Mouse (Mus musculus) forebrain, embryonic 10.5 days (tissue): Measurements from ENCODE around the gene Gba2. TPM values are rescaled to one million over a fixed set of nuclear protein-coding genes. Genes with fewer than 3 reads are reported as not detected.
"Not testable (repeated sequence)": the region's sequence is repeated elsewhere in the genome, so short reads cannot be mapped to it uniquely, and the experiment has no call there.

ENCODE experiments used
- DNase-seq: peaks from one replicate; pipeline ENCODE4 v3.0.0-alpha.2; 2017; ENCODE audit warnings: low spot score; ENCODE audit errors: extremely low spot score
- H3K27ac ChIP-seq: fragments of 300-500 bp; sonication (generic); 2 replicates; pipeline ENCODE4 v1.5.1; 2016; ENCODE audit warnings: mild to moderate bottlenecking
- H3K27me3 ChIP-seq: fragments of 300-500 bp; sonication (generic); 2 replicates; pipeline ENCODE4 v1.6.1; 2016; ENCODE audit warnings: mild to moderate bottlenecking; ENCODE audit not compliant: poor library complexity, severe bottlenecking
- H3K36me3 ChIP-seq: fragments of 300-500 bp; sonication (generic); replicated peaks from 2 replicates; pipeline ENCODE4 v1.6.1; 2016; ENCODE audit warnings: mild to moderate bottlenecking, moderate library complexity
- H3K4me1 ChIP-seq: fragments of 300-500 bp; sonication (generic); 2 replicates; pipeline ENCODE4 v1.6.1; 2016
- H3K4me3 ChIP-seq: fragments of 300-500 bp; sonication (generic); 2 replicates; pipeline ENCODE4 v1.5.1; 2016; ENCODE audit warnings: mild to moderate bottlenecking, moderate library complexity
- H3K9me3 ChIP-seq: fragments of 300-500 bp; sonication (generic); 2 replicates; pipeline ENCODE4 v1.6.1; 2016; ENCODE audit warnings: mild to moderate bottlenecking, moderate library complexity
- WGBS: fragments of 180-500 bp; shearing (Covaris S2); methylation state at CpG from one replicate; pipeline ENCODE4 v1.1.7; 2016; 5-methylcytosine and 5-hydroxymethylcytosine counted together
- polyA plus RNA-seq: library from polyadenylated mRNA; unstranded; fragments of >200 nt; fragmentation: Nextera tagmentation; extraction: Ambion mirVana; gene quantifications from 2 replicates; pipeline ENCODE4 v1.2.1, GENCODE M21; 2016

Gene Gba2
- polyA plus RNA-seq, 1 experiment from 2014 or later, result 24.3 TPM

DNA sequence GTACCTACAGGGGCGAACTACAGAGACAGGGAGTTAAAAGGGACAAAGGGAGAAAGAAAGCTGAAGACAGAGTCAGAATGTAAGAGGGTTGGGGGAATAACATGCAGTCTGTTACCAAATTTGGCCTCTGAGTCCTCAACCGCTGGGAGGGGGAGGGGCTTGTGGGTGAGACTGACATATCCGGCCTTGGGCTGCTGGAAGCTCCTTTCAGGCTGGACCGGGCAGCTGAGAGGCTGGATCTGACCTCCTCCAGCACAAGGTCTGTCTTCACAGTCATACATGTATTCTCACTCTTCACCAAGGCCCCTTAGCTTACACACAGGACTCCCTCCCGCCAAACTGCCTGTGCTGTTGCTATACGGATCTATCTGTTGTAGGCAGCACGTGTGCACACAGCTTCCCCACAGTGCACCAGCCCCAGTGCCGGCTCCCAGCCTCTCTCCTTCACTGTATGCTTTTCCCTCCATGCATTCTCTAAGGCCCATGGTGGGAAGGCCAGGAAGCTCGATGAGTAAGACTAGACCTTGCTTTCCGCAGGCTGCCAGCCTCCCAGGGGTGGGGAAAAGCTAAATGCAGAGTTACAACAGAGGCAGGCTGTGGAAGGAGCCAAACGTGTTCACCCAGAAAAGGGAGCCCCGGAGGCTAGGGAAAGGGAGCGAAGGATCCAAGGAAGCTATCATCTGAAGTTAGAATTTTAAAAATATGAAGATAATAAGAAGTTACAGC lies 19.9 kb downstream of the Gba2 start:
- 38% methylated on average over 13 of the region's 13 CpGs for WGBS
- Histone ChIP-seq H3K36me3 (peaks cover 54% of the 10 kb centered on the region), H3K9me3 (no peaks in the 10 kb centered on the region), H3K4me3 (peak overlapping the region; percentile 37), H3K27me3 (no peaks in the 10 kb centered on the region), H3K27ac (peak overlapping the region; percentile 77), H3K4me1 (peaks cover 61% of the 10 kb centered on the region)
- peak; percentile 61 for DNase-seq

DNA sequence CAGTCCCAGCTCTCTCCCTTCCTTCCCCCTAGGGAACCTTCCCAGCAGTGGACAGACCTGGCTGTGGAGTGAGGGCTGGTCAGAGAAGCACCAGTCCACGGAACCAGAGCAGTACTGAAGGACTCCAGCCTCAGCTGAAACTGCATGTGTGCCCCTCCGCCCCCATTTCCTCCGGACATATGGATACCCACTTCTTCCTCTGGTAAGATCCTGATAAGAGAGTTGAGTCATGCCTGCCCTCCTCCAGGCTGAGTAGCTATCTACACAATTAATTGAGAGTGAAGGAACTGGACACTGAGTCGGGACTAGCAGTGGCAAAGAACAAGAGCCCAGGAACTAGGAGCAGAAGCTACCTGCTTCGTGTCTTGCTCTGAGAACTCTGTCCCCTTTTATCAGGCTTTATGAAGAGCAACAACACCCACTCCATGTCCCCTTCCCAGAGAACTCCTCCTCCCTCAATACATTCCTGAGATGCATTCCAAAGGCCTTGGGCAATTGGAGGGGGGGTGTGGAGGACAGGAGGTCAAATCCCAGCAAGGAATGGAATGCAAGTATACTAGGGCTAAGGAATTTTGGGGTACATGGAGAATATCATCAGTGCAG lies 20.5 kb downstream of the Gba2 start:
- H3K27ac ChIP-seq, result peak overlapping the region; percentile 77
- 49% methylated on average over 5 of the region's 5 CpGs for WGBS
- no peaks in the 10 kb centered on the region for H3K27me3 ChIP-seq
- peak overlapping the region; percentile 37 for H3K4me3 ChIP-seq
- peaks cover 54% of the 10 kb centered on the region for H3K4me1 ChIP-seq
- H3K9me3 ChIP-seq, result no peaks in the 10 kb centered on the region
- no peak for DNase-seq
- H3K36me3 ChIP-seq, result peaks cover 60% of the 10 kb centered on the region

DNA sequence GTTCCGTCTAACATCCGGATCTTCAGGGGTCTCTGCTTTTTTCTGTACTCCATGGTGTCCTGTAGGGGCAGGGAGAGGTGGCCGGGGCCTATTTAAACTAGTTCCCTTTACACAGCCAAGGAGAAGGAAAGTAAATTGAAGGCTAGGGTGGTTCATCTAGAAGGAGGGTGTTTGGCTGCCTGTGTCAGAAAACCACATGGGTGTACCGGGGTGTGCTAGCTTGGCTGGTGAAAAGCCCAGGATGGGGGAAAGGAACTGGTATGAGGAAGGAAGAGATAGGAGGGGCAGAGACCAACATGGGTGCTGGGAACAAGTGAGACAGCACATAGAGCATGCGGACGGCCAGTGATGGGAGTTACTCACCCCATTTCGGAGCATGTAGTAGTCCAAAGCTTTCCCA lies 22.7 kb downstream of the Gba2 start:
- Histone ChIP-seq H3K9me3 (no peaks in the 10 kb centered on the region; the same call in 1 of the 2 replicates), H3K27ac (no peak overlapping the region), H3K4me3 (no peak overlapping the region), H3K36me3 (peaks cover 82% of the 10 kb centered on the region), H3K27me3 (no peaks in the 10 kb centered on the region), H3K4me1 (peaks cover 42% of the 10 kb centered on the region)
- 95% methylated on average over 7 of the region's 7 CpGs for WGBS
- DNase-seq, result no peak

DNA sequence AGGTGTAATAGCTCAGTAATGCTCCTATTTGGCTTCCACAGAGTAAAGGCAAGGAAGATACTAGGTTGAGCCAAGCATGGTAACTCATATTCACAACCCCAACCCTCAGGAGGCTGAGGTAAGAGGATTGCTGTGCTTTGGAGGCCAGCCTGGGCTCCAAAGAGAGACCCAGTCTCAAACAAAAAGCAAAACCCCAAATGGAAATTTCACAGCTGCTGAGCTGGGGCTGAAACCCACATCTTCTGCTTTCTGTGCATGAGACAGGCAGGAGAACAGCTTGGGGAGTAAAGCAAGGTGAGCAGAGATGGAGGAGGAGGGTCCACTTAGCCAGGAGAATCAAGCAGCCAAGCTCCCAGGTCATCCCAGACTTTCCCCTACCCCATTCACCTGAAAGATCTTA lies 24.8 kb downstream of the Gba2 start:
- Histone ChIP-seq H3K9me3 (no peaks in the 10 kb centered on the region; the same call in 1 of the 2 replicates), H3K27ac (no peak overlapping the region), H3K4me1 (peaks cover 22% of the 10 kb centered on the region), H3K36me3 (peaks cover 96% of the 10 kb centered on the region), H3K4me3 (no peak overlapping the region), H3K27me3 (no peaks in the 10 kb centered on the region)
- no peak for DNase-seq

DNA sequence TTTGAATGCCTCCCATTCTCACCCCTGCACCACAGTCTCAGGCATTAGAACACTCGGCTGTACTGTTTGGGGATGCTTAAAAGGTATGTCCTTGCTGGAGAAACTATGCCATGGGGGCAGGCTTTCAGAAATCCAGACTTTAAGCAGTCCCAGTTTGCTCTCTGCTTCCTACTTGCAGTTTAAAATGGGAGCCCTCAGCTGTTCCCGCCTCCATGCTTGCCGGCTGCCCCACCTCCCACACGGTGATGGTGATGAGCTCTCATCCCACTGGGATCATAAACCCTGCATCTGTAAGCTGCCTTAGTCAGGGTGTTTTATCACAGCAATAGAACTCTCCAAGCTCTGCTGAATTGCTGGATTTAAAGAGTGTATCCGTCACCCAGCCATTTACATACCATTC lies 26.2 kb downstream of the Gba2 start:
- DNase-seq, result no peak
- Histone ChIP-seq H3K9me3 (no peaks in the 10 kb centered on the region; the same call in 1 of the 2 replicates), H3K4me3 (no peak overlapping the region), H3K36me3 (peaks cover 100% of the 10 kb centered on the region), H3K27ac (no peak overlapping the region), H3K27me3 (no peaks in the 10 kb centered on the region), H3K4me1 (peaks cover 7% of the 10 kb centered on the region)
- WGBS, result 97% methylated on average over 5 of the region's 5 CpGs

DNA sequence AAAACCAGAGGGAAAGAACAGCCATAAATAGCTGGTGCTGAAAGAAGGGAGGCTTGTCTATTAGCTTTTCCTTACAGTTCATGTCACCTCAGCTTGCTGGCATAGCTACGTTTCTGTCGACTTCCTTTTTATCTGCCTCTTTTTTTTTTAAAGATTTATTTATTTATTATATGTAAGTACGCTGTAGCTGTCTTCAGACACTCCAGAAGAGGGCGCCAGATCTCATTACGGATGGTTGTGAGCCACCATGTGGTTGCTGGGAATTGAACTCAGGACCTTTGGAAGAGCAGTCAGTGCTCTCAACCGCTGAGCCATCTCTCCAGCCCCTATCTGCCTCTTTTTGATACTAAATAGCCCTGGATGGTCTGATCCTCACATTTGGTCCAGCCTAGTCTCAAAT lies 26.8 kb downstream of the Gba2 start:
- H3K36me3 ChIP-seq, result peaks cover 100% of the 10 kb centered on the region
- not testable (repeated sequence) for H3K4me1 ChIP-seq, H3K9me3 ChIP-seq, H3K4me3 ChIP-seq, H3K27ac ChIP-seq, DNase-seq, H3K27me3 ChIP-seq
- WGBS, result 90% methylated on average over 6 of the region's 6 CpGs

DNA sequence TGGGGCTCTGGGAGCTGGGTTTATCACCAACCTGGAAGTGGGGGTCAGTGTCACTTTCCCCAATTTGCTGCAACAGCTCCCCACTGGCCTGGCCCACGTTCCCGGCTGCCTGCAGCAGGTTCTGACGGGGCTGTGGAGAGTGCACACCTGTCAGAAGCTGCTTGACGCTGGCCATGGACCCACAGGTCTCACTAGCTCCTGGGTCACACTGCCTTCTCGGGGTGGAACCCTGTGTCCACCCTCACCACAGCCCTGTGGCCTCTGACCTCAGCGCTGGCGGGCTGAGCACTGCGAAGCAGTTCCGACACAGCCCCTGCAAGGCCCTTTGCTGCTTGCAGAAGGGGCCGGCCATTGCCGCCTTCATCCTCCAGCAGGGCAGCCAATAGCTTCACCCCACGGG lies 29.6 kb downstream of the Gba2 start:
- Histone ChIP-seq H3K27ac (no peak overlapping the region), H3K9me3 (no peaks in the 10 kb centered on the region; the same call in 1 of the 2 replicates), H3K36me3 (peaks cover 100% of the 10 kb centered on the region), H3K27me3 (no peaks in the 10 kb centered on the region), H3K4me1 (no peaks in the 10 kb centered on the region), H3K4me3 (no peak overlapping the region)
- WGBS, result 91% methylated on average over 12 of the region's 12 CpGs
- no peak for DNase-seq

DNA sequence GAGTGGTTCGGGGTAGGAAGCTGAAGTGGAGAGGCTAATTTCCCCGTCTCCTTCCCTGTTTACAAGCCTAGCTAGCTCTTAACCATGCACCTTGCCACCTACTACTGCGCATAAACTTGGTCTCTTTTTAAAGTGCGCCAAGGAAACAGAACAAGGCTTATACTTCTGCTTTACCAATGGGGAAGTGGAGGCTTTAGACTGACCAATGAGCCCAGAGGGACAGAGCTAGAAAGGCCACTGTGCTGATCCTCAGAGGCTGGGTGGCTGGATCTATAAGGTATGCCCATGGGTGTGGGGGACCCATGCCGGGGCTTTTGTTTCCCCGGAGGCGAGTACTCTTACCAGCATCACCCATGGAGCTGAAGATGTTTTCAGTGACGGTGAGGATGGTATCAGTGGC lies 31.5 kb downstream of the Gba2 start:
- Histone ChIP-seq H3K27ac (no peak overlapping the region), H3K4me1 (no peaks in the 10 kb centered on the region), H3K9me3 (no peaks in the 10 kb centered on the region; the same call in 1 of the 2 replicates), H3K4me3 (no peak overlapping the region), H3K36me3 (peaks cover 100% of the 10 kb centered on the region), H3K27me3 (no peaks in the 10 kb centered on the region)
- no peak for DNase-seq
- WGBS, result 97% methylated on average over 8 of the region's 8 CpGs

DNA sequence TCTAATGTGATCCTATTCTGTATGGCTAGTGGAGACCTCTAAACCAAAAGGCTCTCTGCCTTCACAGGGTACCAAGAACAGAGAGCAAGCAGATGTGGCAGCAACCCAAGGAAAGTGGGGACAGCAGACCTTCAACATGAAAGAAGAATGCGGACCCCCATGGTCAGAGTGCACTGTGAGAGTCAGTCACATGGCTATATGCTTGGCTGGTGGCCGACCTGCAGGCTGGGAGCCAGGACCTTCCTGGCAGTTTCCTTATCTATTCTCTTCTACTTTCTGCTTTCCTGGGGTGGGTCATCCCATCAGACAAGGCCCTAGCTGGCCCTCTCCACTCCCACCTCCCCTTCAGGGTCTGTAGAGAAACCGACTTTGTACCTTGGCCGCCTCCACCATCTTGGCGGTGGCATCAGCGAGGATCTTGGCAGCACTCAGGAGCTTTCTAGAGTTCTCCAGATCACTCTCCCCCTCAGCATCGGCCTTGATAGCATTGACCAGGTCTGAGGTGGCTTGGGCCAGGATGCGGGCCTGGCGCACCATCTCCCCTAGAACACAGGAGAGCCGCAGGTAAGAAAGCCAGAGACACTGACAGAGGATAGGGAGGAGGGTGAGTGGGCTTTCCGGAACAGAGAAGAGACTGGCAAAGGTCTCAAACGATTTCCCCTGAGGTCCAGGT lies 32.2 kb downstream of the Gba2 start:
- Histone ChIP-seq H3K36me3 (peaks cover 100% of the 10 kb centered on the region), H3K4me3 (no peak overlapping the region), H3K27ac (no peak overlapping the region), H3K4me1 (no peaks in the 10 kb centered on the region), H3K27me3 (no peaks in the 10 kb centered on the region), H3K9me3 (no peaks in the 10 kb centered on the region)
- 95% methylated on average over 12 of the region's 12 CpGs for WGBS
- DNase-seq, result no peak

DNA sequence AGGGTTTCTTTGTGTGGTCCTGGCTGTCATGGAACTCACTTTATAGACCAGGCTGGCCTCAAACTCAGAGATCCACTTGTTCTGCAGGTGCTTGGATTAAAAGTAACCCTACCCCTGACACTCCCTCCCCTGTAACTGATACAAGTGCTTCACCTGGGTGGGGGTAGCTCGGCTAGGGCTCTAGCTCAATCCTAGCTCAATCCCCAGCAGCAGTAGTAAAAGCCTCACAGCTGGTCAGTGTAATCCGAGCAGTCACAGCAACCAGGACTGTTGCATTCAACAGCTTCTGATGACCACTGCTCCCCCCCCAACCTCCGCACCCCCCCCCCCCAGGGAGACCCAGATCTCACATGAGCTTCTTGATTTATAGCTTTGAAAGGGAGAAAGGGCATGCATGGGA lies 36.6 kb downstream of the Gba2 start:
- Histone ChIP-seq H3K4me1 (no peaks in the 10 kb centered on the region), H3K27ac (no peak overlapping the region), H3K9me3 (no peaks in the 10 kb centered on the region), H3K27me3 (no peaks in the 10 kb centered on the region), H3K4me3 (no peak overlapping the region), H3K36me3 (peaks cover 100% of the 10 kb centered on the region)
- DNase-seq, result no peak
- 65% methylated on average over 3 of the region's 3 CpGs for WGBS

DNA sequence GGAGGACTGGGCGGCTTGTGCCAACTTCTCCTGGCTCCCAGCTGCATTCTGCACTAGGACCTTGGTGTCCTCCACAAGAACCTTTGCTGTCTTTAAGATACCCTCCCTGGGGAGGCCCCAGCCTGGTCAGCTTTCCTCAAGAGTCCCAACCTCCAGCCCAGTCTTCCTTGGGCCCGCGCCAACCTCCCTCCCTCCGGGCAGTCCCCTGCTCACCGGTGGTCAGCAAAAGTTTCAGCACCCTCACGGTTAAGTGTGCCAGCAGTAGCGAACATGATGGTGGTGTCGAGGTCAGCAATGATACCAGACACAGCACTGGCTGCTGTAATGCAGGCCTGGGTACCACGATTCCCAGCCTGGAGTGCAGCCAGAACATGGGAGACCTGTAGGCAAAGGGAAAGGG lies 42.6 kb downstream of the Gba2 start:
- Histone ChIP-seq H3K4me1 (no peaks in the 10 kb centered on the region), H3K4me3 (no peak overlapping the region), H3K9me3 (no peaks in the 10 kb centered on the region), H3K27ac (no peak overlapping the region), H3K36me3 (peaks cover 100% of the 10 kb centered on the region), H3K27me3 (no peaks in the 10 kb centered on the region)
- no peak for DNase-seq
- WGBS, result 93% methylated on average over 9 of the region's 9 CpGs

DNA sequence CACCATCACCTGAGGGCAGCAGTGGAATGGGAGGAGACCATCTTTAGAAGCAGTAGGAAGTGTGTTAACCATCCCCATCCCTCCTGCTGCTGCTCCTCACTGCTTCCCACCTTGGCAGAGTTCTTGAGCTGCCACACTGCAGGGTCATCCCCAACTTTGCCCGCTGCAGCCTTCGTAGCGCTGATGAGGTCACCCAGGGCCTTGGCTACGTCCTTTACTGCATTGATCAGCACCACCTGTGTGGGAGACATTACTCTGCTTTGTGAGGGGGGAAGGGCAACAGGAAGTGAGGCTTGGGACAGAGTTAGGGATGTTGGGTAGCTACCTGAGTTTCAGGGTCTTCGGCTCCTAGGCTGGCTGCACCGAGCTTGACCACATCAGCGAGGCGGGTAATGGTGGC lies 43.0 kb downstream of the Gba2 start:
- no peaks in the 10 kb centered on the region for H3K27me3 ChIP-seq
- no peak for DNase-seq
- no peaks in the 10 kb centered on the region for H3K4me1 ChIP-seq
- peaks cover 100% of the 10 kb centered on the region for H3K36me3 ChIP-seq
- H3K27ac ChIP-seq, result no peak overlapping the region
- no peaks in the 10 kb centered on the region for H3K9me3 ChIP-seq
- H3K4me3 ChIP-seq, result no peak overlapping the region
- WGBS, result 94% methylated on average over 8 of the region's 8 CpGs

DNA sequence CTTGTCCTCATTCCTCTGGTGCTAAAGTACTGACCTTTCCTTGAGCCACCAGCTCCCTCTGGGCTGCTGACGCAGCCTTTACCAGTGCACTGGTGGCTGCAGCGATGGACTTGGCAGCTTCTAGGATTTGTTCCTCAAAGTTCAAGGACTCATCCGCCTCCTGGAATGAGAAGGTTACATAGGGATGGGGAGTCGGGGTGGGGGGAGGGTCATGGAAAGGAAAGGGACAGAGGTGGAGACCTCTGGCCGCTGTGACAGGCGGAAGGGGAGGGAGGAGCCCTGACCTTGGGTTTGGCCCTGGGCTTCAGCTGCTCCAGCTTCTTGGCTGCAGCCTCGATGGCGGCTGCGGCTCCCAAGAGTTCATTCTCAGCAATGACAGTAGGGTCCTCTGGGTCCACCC lies 45.4 kb downstream of the Gba2 start:
- no peak overlapping the region for H3K27ac ChIP-seq
- no peak for DNase-seq
- peaks cover 76% of the 10 kb centered on the region for H3K36me3 ChIP-seq
- 89% methylated on average over 9 of the region's 9 CpGs for WGBS
- no peak overlapping the region for H3K4me3 ChIP-seq
- H3K27me3 ChIP-seq, result no peaks in the 10 kb centered on the region
- H3K4me1 ChIP-seq, result no peaks in the 10 kb centered on the region
- H3K9me3 ChIP-seq, result no peaks in the 10 kb centered on the region
